Mouse (Mus musculus) left cerebral cortex, adult 18-20 months (tissue): ENCODE data around the gene March1. TPM values are rescaled to one million over a fixed set of nuclear protein-coding genes. Genes with fewer than 3 reads are reported as not detected.

Source experiments
- DNase-seq, 2 experiments: peaks; one replicate each; pipeline ENCODE4 v3.0.0; 2021 to 2022; ENCODE audit warnings: low spot score in 2 of 2, mixed read lengths in 1 of 2
- long read RNA-seq, 2 experiments: library from polyadenylated mRNA; stranded (forward); transcript quantifications; one replicate each; pipeline ENCODE4 v2.0.0; 2021
- total RNA-seq, 2 experiments: library from RNA; stranded (reverse); gene quantifications; 2 replicates each; pipeline ENCODE4 v1.2.3; 2021

Gene March1
- 10 to 100 TPM; 33.8 to 40.0 TPM for total RNA-seq
- long read RNA-seq, experiment 1, full-length matches to known transcripts, result 2 of 14 reads
- long read RNA-seq, experiment 1, partial matches to known transcripts, result 6 of 14 reads
- long read RNA-seq, experiment 1, other reads (novel, unspliced or antisense), result 6 of 14 reads
- long read RNA-seq, experiment 2, partial matches to known transcripts, result 6 of 8 reads
- long read RNA-seq, experiment 2, other reads (novel, unspliced or antisense), result 2 of 8 reads

DNA sequence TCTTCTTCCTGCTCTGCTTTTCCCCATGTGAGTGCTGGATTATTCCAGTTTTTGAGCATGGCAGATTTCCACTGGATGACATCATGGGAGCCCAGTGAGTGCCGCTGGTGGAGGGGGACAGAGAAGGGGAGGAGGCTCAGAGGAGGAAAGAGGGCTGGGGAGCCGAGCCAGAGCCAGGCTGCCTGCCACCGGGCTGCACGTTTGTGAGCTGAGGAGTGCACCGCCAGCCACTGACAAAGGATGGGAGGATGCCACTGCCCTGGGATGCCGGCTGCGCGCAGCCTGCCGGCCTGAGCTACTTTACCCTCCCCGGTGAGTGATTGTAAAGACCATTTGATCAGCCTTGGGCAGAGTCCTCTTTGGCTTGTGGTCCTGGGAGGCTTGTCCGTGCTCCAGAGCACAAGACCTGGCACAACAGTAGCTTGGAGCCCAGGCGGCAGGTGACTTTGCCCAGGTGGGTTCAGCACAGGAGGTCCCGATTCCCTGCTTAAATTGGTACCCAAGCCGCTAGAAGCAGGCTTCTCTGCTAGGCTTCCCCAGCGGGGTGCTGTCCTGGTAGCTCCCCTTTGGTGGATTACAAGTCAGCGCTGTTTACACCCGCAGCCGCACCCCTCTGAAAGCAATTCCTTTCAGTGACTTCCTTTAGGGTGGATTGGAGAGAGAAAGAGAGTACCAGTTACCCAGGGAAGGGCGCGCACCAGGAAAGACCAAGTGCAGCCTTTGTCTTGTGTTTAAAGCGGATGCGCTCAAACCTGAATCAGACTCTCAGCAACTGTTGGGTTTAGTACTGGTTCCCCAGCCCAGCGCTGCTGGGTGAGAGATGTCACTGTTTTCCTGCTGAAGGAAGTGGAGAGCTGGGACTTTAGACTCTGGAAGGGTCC is at the start of gene March1:
TSS of gene March1 (plus strand) at position 30 of the 881 bp plus-strand sequence.
- DNase-seq, result peak; percentile 72 to 74

- DNase-seq, result no peak
Measured at GRCm38 (mm10) chr8:65586909-65587308, 30.8 kb upstream of the March1 start.

DNA sequence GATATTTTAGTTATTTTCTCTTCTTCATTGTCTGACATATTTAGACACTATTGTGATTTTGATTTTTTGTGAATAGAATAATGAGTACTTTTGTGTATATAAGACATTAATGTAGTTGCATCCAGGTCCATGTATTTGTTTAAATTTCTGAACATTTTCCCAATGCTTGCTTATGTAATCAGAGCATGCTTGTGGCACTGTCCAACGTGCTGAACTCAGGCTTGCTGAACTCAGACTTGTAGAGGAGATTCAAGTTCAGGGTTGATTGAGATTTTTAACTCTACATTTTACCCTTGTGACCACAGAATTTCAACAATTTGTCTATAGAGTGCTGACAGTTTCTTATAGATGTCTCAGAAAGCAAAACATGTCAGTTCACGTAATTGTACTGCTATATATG is 14.5 kb upstream of the March1 start:
- no peak for DNase-seq

DNA sequence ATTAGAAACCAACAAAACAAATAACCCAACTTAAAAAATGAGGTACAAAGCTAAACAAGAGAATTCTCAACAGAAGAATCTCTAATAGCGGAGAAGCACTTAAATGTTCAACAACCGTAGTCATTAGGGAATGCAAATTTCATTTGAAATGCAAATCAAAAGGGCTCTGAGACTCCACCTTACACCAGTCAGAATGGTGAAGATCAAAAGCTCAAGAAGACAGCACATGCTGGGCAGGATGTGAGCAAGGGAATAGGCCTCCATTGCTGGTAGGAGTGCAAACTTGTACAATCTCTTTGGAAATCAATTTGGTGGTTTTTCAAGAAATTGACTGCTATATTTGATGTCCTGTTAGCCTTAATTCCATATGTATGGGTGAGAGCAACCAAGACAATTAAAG is 8.2 kb upstream of the March1 start:
- DNase-seq, result no peak

DNA sequence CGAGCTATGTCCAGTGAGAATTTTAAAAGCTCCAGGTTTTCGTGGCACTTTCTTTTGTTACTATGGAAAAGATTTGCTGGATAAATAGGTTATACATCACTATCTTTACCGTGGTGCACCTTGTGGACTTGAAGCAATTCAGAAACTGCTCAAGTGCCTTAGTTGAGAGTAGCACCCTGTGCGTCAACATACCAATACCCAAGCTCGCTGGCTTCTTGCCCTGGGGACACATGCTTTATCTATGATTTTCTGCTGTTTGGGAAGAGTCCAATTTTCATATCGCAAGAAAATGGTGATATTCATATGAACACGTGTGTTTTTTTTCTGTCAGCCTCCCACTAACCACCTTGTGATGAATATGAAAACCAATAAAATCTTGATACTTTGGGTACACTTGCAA is 1.3 kb downstream of the March1 start:
- DNase-seq, result peak; percentile 7 to 13

DNA sequence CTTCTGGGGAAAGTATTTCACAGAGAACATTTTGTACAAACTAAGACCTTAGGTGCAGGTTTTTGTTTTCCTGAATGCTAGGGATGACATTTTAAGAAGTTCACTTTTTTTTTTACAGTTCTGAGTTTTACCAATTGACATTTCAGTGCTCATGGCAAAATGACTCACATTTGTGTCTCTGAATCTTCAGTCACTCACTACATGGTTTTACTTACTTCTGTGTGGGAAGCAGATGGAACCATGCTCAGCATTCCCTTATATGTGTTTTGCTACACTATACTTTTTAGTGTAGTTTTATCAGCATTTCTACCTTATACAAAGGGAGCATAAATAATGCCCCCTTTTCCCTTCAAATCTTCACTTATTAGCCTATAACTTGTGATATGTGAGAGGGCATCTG is 27.2 kb downstream of the March1 start:
- no peak for DNase-seq

DNA sequence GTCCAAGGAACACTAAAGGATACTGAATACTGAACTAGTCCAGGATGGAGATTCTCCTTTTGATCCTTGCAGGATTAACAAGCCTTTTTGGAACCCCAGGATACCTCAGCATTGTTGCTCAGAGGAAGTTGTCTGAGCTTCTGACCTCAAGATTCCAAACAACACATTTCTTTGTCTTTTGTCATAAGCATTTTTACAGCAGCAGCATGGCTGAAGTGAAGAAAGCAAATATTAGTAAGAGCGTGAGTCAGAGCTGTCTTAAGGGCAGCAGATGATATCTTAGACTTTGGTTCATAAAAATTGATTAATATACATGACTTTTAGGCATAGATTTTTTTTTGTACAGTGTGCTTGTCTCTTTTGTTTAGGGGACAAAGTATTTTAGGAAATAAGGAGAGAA is 27.8 kb downstream of the March1 start:
- DNase-seq, result no peak

- no peak for DNase-seq
Measured at GRCm38 (mm10) chr8:65645945-65646344, 28.2 kb downstream of the March1 start.

DNA sequence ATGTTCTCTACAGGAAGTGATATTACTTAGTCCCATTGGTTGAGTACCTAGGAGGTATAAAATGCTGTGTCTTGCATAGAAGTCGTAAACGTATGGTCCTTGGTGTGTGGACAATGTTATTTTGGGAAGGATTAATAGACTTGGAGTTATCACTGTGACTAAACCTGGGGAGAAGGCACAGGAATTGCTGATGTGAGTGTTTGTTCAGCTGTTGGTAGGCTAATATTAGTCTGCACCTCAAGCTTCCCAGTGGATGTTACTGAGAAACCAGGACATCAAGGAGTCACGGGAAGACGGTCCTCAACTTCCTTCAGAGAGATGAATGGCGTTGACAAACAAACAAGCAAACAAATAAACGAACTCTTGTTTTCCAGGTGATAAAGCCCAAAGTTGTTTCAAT is 38.2 kb downstream of the March1 start:
- no peak for DNase-seq

GRCm38 (mm10) chr8:65661885-65662284 is 44.2 kb downstream of the March1 start:
- no peak for DNase-seq

GRCm38 (mm10) chr8:65665786-65666185 is 48.1 kb downstream of the March1 start:
- no peak for DNase-seq

GRCm38 (mm10) chr8:65743066-65743465 is 125.4 kb downstream of the March1 start:
- no peak for DNase-seq

DNA sequence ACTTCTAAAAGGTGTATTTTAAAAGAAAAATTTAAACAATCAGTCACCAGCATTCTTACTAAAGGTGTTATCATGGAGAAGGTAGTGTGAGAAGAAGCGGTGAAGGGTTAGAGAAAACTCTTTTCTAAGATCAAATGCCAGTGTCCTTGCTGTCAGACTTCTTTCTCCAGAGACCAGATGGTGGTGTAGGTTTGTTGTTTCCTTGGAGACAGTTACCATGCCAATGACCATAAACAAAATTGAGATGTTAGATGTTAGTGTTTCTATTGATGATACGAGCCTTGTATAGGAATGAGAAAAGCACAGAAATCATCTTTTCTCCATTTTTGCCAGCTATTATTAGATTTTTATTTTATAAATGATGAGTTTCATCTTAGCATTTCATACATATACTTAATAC is 158.1 kb downstream of the March1 start:
- no peak for DNase-seq

- no peak for DNase-seq
Measured at GRCm38 (mm10) chr8:65781156-65781555, 163.5 kb downstream of the March1 start.

- DNase-seq, result no peak
Measured at GRCm38 (mm10) chr8:65812971-65813370, 195.3 kb downstream of the March1 start.

- peak; percentile 8 to 12 for DNase-seq
Measured at GRCm38 (mm10) chr8:65922294-65923019, 304.8 kb downstream of the March1 start.

DNA sequence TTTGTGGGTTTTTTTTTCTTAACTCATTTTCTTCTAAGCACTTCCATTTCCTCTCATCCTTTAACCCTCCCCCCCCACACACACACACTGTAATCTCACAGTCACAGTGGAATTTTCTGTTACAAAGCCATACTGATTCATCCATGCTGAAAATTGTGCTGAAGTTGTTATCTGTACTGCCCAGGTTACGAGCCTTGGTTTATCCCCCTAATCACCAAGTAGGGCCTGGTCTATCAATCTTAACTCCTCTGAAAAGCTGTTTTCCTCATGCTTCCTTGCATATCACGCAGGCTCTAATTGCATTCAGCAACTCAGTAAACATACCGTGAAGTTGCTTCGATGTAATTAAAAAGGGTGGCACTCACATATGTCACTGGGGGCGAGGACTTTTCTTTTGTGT is 339.2 kb downstream of the March1 start:
- DNase-seq, result no peak

DNA sequence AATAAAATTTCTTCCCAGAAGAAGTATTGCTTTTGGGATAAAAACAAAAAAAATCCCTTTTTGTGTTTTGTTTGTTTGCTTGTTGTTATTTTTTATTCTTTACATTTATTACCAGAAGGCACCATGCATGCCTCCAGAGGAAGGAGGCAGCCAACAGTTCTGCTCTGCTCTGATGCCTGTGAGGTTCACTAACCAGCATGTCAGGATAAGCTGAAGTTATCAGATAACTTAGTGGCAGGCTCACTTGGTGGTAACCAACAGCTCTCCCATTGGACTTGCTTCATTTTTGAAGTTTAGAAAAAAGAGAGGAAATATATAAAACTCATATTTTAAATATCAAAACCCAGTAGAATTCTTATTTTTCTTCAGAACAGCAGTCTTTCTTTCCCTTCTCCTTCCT is 339.8 kb downstream of the March1 start:
- no peak for DNase-seq

- DNase-seq, result no peak
Measured at GRCm38 (mm10) chr8:65966502-65967222, 349.0 kb downstream of the March1 start.

DNA sequence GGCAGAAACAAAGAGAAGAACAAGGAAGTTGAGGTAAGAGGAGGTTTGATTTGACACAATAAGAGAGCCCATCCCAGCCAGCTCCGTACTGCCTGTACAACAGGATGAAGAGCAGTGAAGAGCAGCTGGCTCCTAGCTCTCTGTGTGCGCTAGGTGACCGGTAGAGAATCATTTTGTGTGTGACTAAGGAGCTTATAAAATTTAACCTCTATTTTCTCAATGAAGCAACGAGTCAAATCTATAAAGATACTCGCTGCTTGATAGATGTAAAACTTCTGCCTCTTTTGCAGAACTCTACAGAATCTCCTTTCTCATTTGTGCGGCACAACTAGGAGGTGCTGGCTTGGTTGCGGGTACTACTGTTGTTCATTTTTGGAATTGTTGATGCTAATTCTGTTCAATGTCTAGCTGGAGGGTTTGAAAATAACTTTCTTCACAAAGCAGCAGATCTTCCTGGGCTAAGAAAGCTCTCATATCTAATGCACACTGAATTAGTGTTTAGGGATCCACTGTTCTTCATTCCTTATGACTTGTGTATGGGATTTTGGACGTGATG is 349.6 kb downstream of the March1 start:
- no peak for DNase-seq

- DNase-seq, result no peak
Measured at GRCm38 (mm10) chr8:65976905-65977304, 359.2 kb downstream of the March1 start.
